Mouse (Mus musculus) CH12.LX (cell line): ENCODE measurements around the gene Schip1. TPM values are rescaled to one million over a fixed set of nuclear protein-coding genes. Genes with fewer than 3 reads are reported as not detected.

Experiments
- DNase-seq: peaks from one replicate; pipeline ENCODE4 v3.0.0-alpha.2; 2013; ENCODE audit errors: extremely low read depth
- H3K27ac ChIP-seq: 2 replicates; pipeline ENCODE4 v1.5.1; 2012; ENCODE audit warnings: low read depth, mild to moderate bottlenecking, control low read depth, moderate library complexity; ENCODE audit not compliant: insufficient read depth
- H3K27me3 ChIP-seq: replicated peaks from 2 replicates; pipeline ENCODE3; 2012; ENCODE audit warnings: inconsistent platforms
- H3K36me3 ChIP-seq, 2 experiments: replicated peaks in 1 of 2; 2 replicates each; pipeline versions ENCODE3 to v1.6.1; 2012; ENCODE audit warnings: inconsistent platforms in 1 of 2, low read length in 1 of 2, mild to moderate bottlenecking in 1 of 2, mixed read lengths in 1 of 2, moderate library complexity in 1 of 2; ENCODE audit not compliant: control insufficient read depth in 1 of 2, insufficient read depth in 1 of 2
- H3K4me1 ChIP-seq, 2 experiments: 2 replicates each; pipeline ENCODE4 v1.6.1; 2012; ENCODE audit warnings: inconsistent platforms in 1 of 2, moderate library complexity in 1 of 2; ENCODE audit not compliant: insufficient read depth in 2 of 2, control insufficient read depth in 1 of 2
- H3K4me2 ChIP-seq: 2 replicates; pipeline ENCODE4 v1.6.1; 2012; ENCODE audit warnings: low read depth, mild to moderate bottlenecking, control low read depth; ENCODE audit not compliant: poor library complexity, insufficient read depth, severe bottlenecking
- H3K4me3 ChIP-seq, 3 experiments: fragments of 150-350 bp in 1 of 3; sonication (generic) in 1 of 3; replicated peaks in 1 of 3; 2 replicates each; pipeline versions ENCODE3 to v1.5.1; 2011 to 2012; ENCODE audit warnings: low read depth in 2 of 3, low read length in 2 of 3, mild to moderate bottlenecking in 2 of 3, moderate library complexity in 2 of 3, control low read depth in 1 of 3, improper control_type of control experiment in 1 of 3, inconsistent platforms in 1 of 3, mixed read lengths in 1 of 3; ENCODE audit not compliant: poor library complexity in 1 of 3
- H3K79me2 ChIP-seq: replicated peaks from 2 replicates; pipeline ENCODE4 v1.6.1; 2012; ENCODE audit warnings: mild to moderate bottlenecking, moderate library complexity; ENCODE audit not compliant: control insufficient read depth, poor library complexity, insufficient read depth, severe bottlenecking; ENCODE audit errors: extremely low read depth
- H3K9ac ChIP-seq: 2 replicates; pipeline ENCODE4 v1.6.1; 2012; ENCODE audit warnings: low read depth, mild to moderate bottlenecking, control low read depth, moderate library complexity; ENCODE audit not compliant: insufficient read depth
- H3K9me3 ChIP-seq: replicated peaks from 2 replicates; pipeline ENCODE3; 2012; ENCODE audit warnings: low read length, inconsistent platforms, mixed read lengths
- CHD1 ChIP-seq: IDR thresholded peaks from 2 replicates; pipeline ENCODE4 v1.6.1; 2012; ENCODE audit warnings: low read depth, low read length, improper control_type of control experiment, inconsistent platforms
- CHD2 ChIP-seq: IDR thresholded peaks from 2 replicates; pipeline ENCODE4 v1.6.1; 2011; ENCODE audit warnings: low read length, improper control_type of control experiment
- E2F4 ChIP-seq: IDR thresholded peaks from 2 replicates; pipeline ENCODE4 v1.6.1; 2011; ENCODE audit warnings: low read depth, low read length, improper control_type of control experiment; ENCODE audit not compliant: insufficient replicate concordance
- EP300 ChIP-seq: IDR thresholded peaks from 2 replicates; pipeline ENCODE4 v1.6.1; 2011; ENCODE audit warnings: low read length, improper control_type of control experiment
- GABPA ChIP-seq: IDR thresholded peaks from 2 replicates; pipeline ENCODE4 v1.6.1; 2012; ENCODE audit warnings: low read depth, low read length, improper control_type of control experiment, inconsistent platforms; ENCODE audit not compliant: insufficient replicate concordance
- HCFC1 ChIP-seq: IDR thresholded peaks from 2 replicates; pipeline ENCODE4 v1.6.1; 2012; ENCODE audit warnings: low read depth, mild to moderate bottlenecking, inconsistent platforms, low read length, improper control_type of control experiment
- JUN ChIP-seq: IDR thresholded peaks from 2 replicates; pipeline ENCODE4 v1.6.1; 2011; ENCODE audit warnings: low read depth, mild to moderate bottlenecking, low read length, improper control_type of control experiment, moderate library complexity; ENCODE audit not compliant: insufficient read depth
- JUND ChIP-seq: conservative IDR thresholded peaks from 2 replicates; pipeline ENCODE4 v1.6.1; 2011; ENCODE audit warnings: low read depth, low read length, improper control_type of control experiment
- MAX ChIP-seq: IDR thresholded peaks from 2 replicates; pipeline ENCODE4 v1.6.1; 2011; ENCODE audit warnings: low read length, improper control_type of control experiment
- MAZ ChIP-seq: IDR thresholded peaks from 2 replicates; pipeline ENCODE4 v1.6.1; 2012; ENCODE audit warnings: low read depth, mild to moderate bottlenecking, inconsistent platforms, low read length, improper control_type of control experiment, moderate library complexity
- MEF2A ChIP-seq: IDR thresholded peaks from 2 replicates; pipeline ENCODE4 v1.6.1; 2014; ENCODE audit warnings: low read depth, mild to moderate bottlenecking, inconsistent platforms, low read length, improper control_type of control experiment, borderline replicate concordance
- MYC ChIP-seq: IDR thresholded peaks from 2 replicates; pipeline ENCODE4 v1.6.1; 2011; ENCODE audit warnings: low read depth, mild to moderate bottlenecking, improper control_type of control experiment, low read length
- NELFE ChIP-seq: IDR thresholded peaks from 2 replicates; pipeline ENCODE4 v1.6.1; 2011; ENCODE audit warnings: low read depth, low read length, improper control_type of control experiment
- NRF1 ChIP-seq: IDR thresholded peaks from 2 replicates; pipeline ENCODE4 v1.6.1; 2014; ENCODE audit warnings: low read depth, mild to moderate bottlenecking, inconsistent platforms, low read length, improper control_type of control experiment, moderate library complexity
- PAX5 ChIP-seq: IDR thresholded peaks from 2 replicates; pipeline ENCODE4 v1.6.1; 2012; ENCODE audit warnings: low read length, inconsistent platforms, mixed read lengths
- POLR2AphosphoS2 ChIP-seq: IDR thresholded peaks from 2 replicates; pipeline ENCODE4 v1.6.1; 2011; ENCODE audit warnings: low read depth, low read length, improper control_type of control experiment
- RAD21 ChIP-seq: IDR thresholded peaks from 2 replicates; pipeline ENCODE4 v1.6.1; 2011; ENCODE audit warnings: low read depth, mild to moderate bottlenecking, low read length, improper control_type of control experiment, moderate library complexity
- RCOR1 ChIP-seq: conservative IDR thresholded peaks from 2 replicates; pipeline ENCODE4 v1.6.1; 2012; ENCODE audit warnings: low read depth, mild to moderate bottlenecking, inconsistent platforms, low read length, improper control_type of control experiment
- SIN3A ChIP-seq: IDR thresholded peaks from 2 replicates; pipeline ENCODE4 v1.6.1; 2012; ENCODE audit warnings: low read length, improper control_type of control experiment, inconsistent platforms
- SMC3 ChIP-seq: IDR thresholded peaks from 2 replicates; pipeline ENCODE4 v1.6.1; 2011; ENCODE audit warnings: low read depth, low read length, improper control_type of control experiment
- TBP ChIP-seq: conservative IDR thresholded peaks from 2 replicates; pipeline ENCODE4 v1.6.1; 2011; ENCODE audit warnings: low read depth, low read length, improper control_type of control experiment
- UBTF ChIP-seq: IDR thresholded peaks from 2 replicates; pipeline ENCODE4 v1.6.1; 2012; ENCODE audit warnings: low read depth, mild to moderate bottlenecking, inconsistent platforms, low read length, improper control_type of control experiment, moderate library complexity
- ZC3H11A ChIP-seq: IDR thresholded peaks from 2 replicates; pipeline ENCODE4 v1.6.1; 2012; ENCODE audit warnings: low read depth, mild to moderate bottlenecking, inconsistent platforms, low read length, improper control_type of control experiment
- ZKSCAN1 ChIP-seq: IDR thresholded peaks from 2 replicates; pipeline ENCODE4 v1.6.1; 2012; ENCODE audit warnings: low read depth, inconsistent platforms, low read length, improper control_type of control experiment, borderline replicate concordance
- ZNF384 ChIP-seq: IDR thresholded peaks from 2 replicates; pipeline ENCODE4 v1.6.1; 2012; ENCODE audit warnings: low read depth, low read length, improper control_type of control experiment, inconsistent platforms
- dilution Hi-C: fragments of 300-500 bp; cut with MboI; formaldehyde crosslinking; loops from 2 replicates; pipeline ENCODE4 v1.14.3; 2020; ENCODE audit warnings: low sequenced_read_pairs; ENCODE audit not compliant: extremely low pct_unique_long_range_greater_than_20kb, extremely low pct_ligation_motif_present
- in situ Hi-C: fragments of 300-500 bp; cut with MboI; formaldehyde crosslinking; loops from 3 replicates; pipeline ENCODE4 v1.14.3; 2019; ENCODE audit warnings: low sequenced_read_pairs, low pct_ligation_motif_present, low pct_unique_long_range_greater_than_20kb, mixed read lengths
- polyA plus RNA-seq: library from polyadenylated mRNA; unstranded; fragments of >175 nt; gene quantifications from 2 replicates; pipeline ENCODE4 v1.2.1, GENCODE M21; 2012; ENCODE audit warnings: low read depth; ENCODE audit not compliant: insufficient read length
- total RNA-seq, 2 experiments: library from RNA; depleted of rRNA; stranded (reverse); fragments of 300-350 nt in 1 of 2; fragments of >200 nt in 1 of 2; gene quantifications; 2 replicates each; pipeline ENCODE4 v1.2.3; 2012 to 2014

The Schip1 gene
- total and polyA plus RNA-seq, 3 experiments: 0.25 to 0.36 TPM; not detected in 1

GRCm38 (mm10) chr3:68453719-68454455 is 389.3 kb downstream of the Schip1 start:
- H3K9me3 ChIP-seq: no peaks in the 10 kb centered on the region
- no peaks in the 10 kb centered on the region for H3K4me1 ChIP-seq
- no peak for DNase-seq
- dilution Hi-C loops (no loop called here), in situ Hi-C loops (no loop called here)
- no peaks in the 10 kb centered on the region for H3K79me2 ChIP-seq
- H3K4me3 ChIP-seq: no peak overlapping the region
- no peak overlapping the region for H3K4me2 ChIP-seq
- H3K27ac ChIP-seq: no peak overlapping the region
- H3K27me3 ChIP-seq: no peaks in the 10 kb centered on the region
- no peaks in the 10 kb centered on the region for H3K36me3 ChIP-seq
- H3K9ac ChIP-seq: no peak overlapping the region
- TF ChIP-seq PAX5 (no peak), CHD1 (no peak), SMC3 (no peak), CHD2 (no peak), GABPA (no peak), JUN (no peak), MEF2A (no peak), ZKSCAN1 (no peak), NELFE (no peak), ZC3H11A (no peak), TBP (no peak), UBTF (no peak), ZNF384 (no peak)

DNA sequence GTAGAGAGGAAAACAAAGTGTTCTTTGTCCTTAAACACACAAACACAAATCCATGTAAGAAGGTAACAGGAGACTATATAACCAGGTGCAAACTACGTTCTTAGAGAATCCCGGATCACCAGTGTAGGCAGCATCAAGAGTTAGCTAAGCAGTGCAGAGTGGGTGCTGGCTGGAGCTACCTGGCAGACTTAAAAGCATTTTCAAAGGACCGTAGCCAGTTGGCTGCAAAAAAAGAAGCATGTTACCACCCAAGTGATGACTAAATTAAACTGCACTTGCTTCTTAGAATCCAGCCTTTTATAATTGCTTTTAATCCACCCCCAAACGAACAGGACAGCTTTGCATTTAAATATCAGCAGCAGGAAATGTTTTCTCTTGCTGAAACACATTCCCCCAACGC is 402.0 kb downstream of the Schip1 start:
- TF ChIP-seq MAX: no peak
- TF ChIP-seq MEF2A: no peak
- TF ChIP-seq EP300: no peak
- TF ChIP-seq POLR2AphosphoS2: no peak
- no peak for TF ChIP-seq NRF1
- no peak for TF ChIP-seq NELFE
- no peak for TF ChIP-seq RAD21
- TF ChIP-seq ZC3H11A: no peak
- TF ChIP-seq TBP: no peak
- TF ChIP-seq RCOR1: no peak
- no peak for TF ChIP-seq MYC
- TF ChIP-seq HCFC1: no peak
- no peak for TF ChIP-seq UBTF
- no peak for TF ChIP-seq SMC3
- TF ChIP-seq SIN3A: no peak
- no peak for TF ChIP-seq JUN
- TF ChIP-seq ZNF384: no peak
- TF ChIP-seq MAZ: no peak
- TF ChIP-seq E2F4: no peak
- no peak for TF ChIP-seq JUND
- Histone ChIP-seq H3K4me2 (no peak overlapping the region), H3K4me3 (no peak overlapping the region), H3K27me3 (no peaks in the 10 kb centered on the region), H3K27ac (no peak overlapping the region), H3K79me2 (no peaks in the 10 kb centered on the region), H3K9me3 (no peaks in the 10 kb centered on the region), H3K36me3 (no peaks in the 10 kb centered on the region), H3K9ac (no peak overlapping the region), H3K4me1 (no peaks in the 10 kb centered on the region)
- dilution Hi-C loops (no loop called here), in situ Hi-C loops (no loop called here)
- no peak for DNase-seq
